Mouse (Mus musculus) hindbrain, embryonic 12.5 days (tissue): ENCODE results near the gene Cop1. TPM values are rescaled to one million over a fixed set of nuclear protein-coding genes. Genes with fewer than 3 reads are reported as not detected.
"Not testable (repeated sequence)": the region's sequence is repeated elsewhere in the genome, so short reads cannot be mapped to it uniquely, and the experiment has no call there.

ENCODE experiments used
- ATAC-seq: fragments of 200-750 bp; cut with Nextera tagmentation; 2 replicates; pipeline ENCODE4 v1.8.0; 2017; ENCODE audit warnings: moderate TSS enrichment; ENCODE audit not compliant: low FRiP score
- H3K27ac ChIP-seq: fragments of 300-500 bp; sonication (generic); 2 replicates; pipeline ENCODE4 v1.5.1; 2016; ENCODE audit warnings: mild to moderate bottlenecking
- H3K27me3 ChIP-seq: fragments of 300-500 bp; sonication (generic); 2 replicates; pipeline ENCODE4 v1.6.1; 2016; ENCODE audit warnings: mild to moderate bottlenecking
- H3K36me3 ChIP-seq: fragments of 300-500 bp; sonication (generic); 2 replicates; pipeline ENCODE4 v1.6.1; 2016; ENCODE audit warnings: mild to moderate bottlenecking
- H3K4me1 ChIP-seq: fragments of 300-500 bp; sonication (generic); 2 replicates; pipeline ENCODE4 v1.6.1; 2016
- H3K4me2 ChIP-seq: fragments of 300-500 bp; sonication (generic); replicated peaks from 2 replicates; pipeline ENCODE4 v1.6.1; 2016; ENCODE audit warnings: mild to moderate bottlenecking
- H3K4me3 ChIP-seq: fragments of 300-500 bp; sonication (generic); 2 replicates; pipeline ENCODE4 v1.5.1; 2016; ENCODE audit warnings: mild to moderate bottlenecking
- H3K9ac ChIP-seq: fragments of 300-500 bp; sonication (generic); 2 replicates; pipeline ENCODE4 v1.6.1; 2016; ENCODE audit warnings: mild to moderate bottlenecking, moderate library complexity
- H3K9me3 ChIP-seq: fragments of 300-500 bp; sonication (generic); replicated peaks from 2 replicates; pipeline ENCODE4 v1.6.1; 2016; ENCODE audit warnings: mild to moderate bottlenecking
- WGBS: fragments of 180-500 bp; shearing (Covaris S2); methylation state at CpG from one replicate; pipeline ENCODE4 v1.1.7; 2016; 5-methylcytosine and 5-hydroxymethylcytosine counted together
- polyA plus RNA-seq: library from polyadenylated mRNA; unstranded; fragments of >200 nt; fragmentation: Nextera tagmentation; extraction: Ambion mirVana; gene quantifications from 2 replicates; pipeline ENCODE4 v1.2.1, GENCODE M21; 2016

Gene Cop1
- 143 and 151 TPM in 2 replicates for polyA plus RNA-seq

- not testable (repeated sequence) for H3K9me3 ChIP-seq, H3K36me3 ChIP-seq, H3K27me3 ChIP-seq
- Histone ChIP-seq H3K4me2 (peak within 1 kb of the TSS; percentile 67), H3K4me1 (peaks cover 22% of the 10 kb centered on the region), H3K9ac (peak within 1 kb of the TSS; percentile 78), H3K27ac (peak within 1 kb of the TSS; percentile 94), H3K4me3 (peak within 1 kb of the TSS; percentile 71)
- peak; percentile 97 for ATAC-seq
- whole genome bisulfite sequencing, result under 1% methylated on average over 79 of the region's 97 CpGs
Observed at GRCm38 (mm10) chr1:159231781-159232571, at the start of gene Cop1. Gene Cop1 (plus strand): TSS chr1:159232320.

GRCm38 (mm10) chr1:159186741-159187140, 45.4 kb upstream of the Cop1 start:
- no peak for ATAC-seq
- WGBS, result 79% methylated on average over 3 of the region's 3 CpGs
- H3K36me3 ChIP-seq, result no peaks in the 10 kb centered on the region
- no peaks in the 10 kb centered on the region for H3K27me3 ChIP-seq
- H3K9me3 ChIP-seq, result no peaks in the 10 kb centered on the region
- no peak overlapping the region for H3K4me2 ChIP-seq
- H3K9ac ChIP-seq, result no peak overlapping the region
- H3K4me1 ChIP-seq, result no peaks in the 10 kb centered on the region
- no peak overlapping the region for H3K27ac ChIP-seq
- H3K4me3 ChIP-seq, result no peak overlapping the region

DNA sequence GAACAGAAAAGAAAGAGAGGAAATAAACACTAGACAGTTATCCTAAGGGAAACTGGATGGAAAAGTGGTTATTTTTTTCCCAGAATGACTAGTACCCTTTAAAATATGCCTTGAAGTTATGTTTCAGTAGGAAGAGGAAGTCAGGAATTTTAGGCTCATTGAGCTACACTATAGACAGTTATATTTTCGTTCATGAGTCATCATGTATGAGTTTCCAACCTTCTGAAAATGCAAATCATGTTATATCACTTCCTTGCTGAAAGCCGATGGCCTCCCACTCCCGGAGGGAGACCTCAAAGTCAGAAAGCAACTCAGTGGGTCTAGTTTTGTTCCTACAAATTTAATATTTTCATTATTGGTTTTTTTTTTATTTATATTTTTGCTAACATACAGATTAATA, 33.5 kb upstream of the Cop1 start:
- 87% methylated on average over 3 of the region's 3 CpGs for WGBS
- H3K9me3 ChIP-seq, result no peaks in the 10 kb centered on the region
- no peak overlapping the region for H3K4me2 ChIP-seq
- H3K9ac ChIP-seq, result no peak overlapping the region
- no peak overlapping the region for H3K27ac ChIP-seq
- H3K4me1 ChIP-seq, result no peaks in the 10 kb centered on the region
- H3K27me3 ChIP-seq, result no peaks in the 10 kb centered on the region
- H3K4me3 ChIP-seq, result no peak overlapping the region
- H3K36me3 ChIP-seq, result no peaks in the 10 kb centered on the region
- no peak for ATAC-seq

- H3K4me1 ChIP-seq, result no peaks in the 10 kb centered on the region
- no peak overlapping the region for H3K4me3 ChIP-seq
- no peaks in the 10 kb centered on the region for H3K27me3 ChIP-seq
- no peak for ATAC-seq
- no peak overlapping the region for H3K9ac ChIP-seq
- no peak overlapping the region for H3K27ac ChIP-seq
- H3K4me2 ChIP-seq, result no peak overlapping the region
- no peaks in the 10 kb centered on the region for H3K9me3 ChIP-seq
- no peaks in the 10 kb centered on the region for H3K36me3 ChIP-seq
- 92% methylated on average over 3 of the region's 3 CpGs for WGBS
Observed at GRCm38 (mm10) chr1:159199606-159200005, 32.5 kb upstream of the Cop1 start.

- no peak for ATAC-seq
- Histone ChIP-seq H3K36me3 (no peaks in the 10 kb centered on the region), H3K9me3 (no peaks in the 10 kb centered on the region), H3K9ac (no peak overlapping the region), H3K4me2 (no peak overlapping the region), H3K27ac (no peak overlapping the region), H3K4me1 (no peaks in the 10 kb centered on the region), H3K27me3 (no peaks in the 10 kb centered on the region), H3K4me3 (no peak overlapping the region)
Observed at GRCm38 (mm10) chr1:159201220-159201619, 30.9 kb upstream of the Cop1 start.

GRCm38 (mm10) chr1:159211711-159212110, 20.4 kb upstream of the Cop1 start:
- no peak for ATAC-seq
- Histone ChIP-seq H3K4me1 (no peaks in the 10 kb centered on the region), H3K9me3 (no peaks in the 10 kb centered on the region), H3K36me3 (no peaks in the 10 kb centered on the region), H3K27me3 (no peaks in the 10 kb centered on the region), H3K4me3 (no peak overlapping the region), H3K9ac (no peak overlapping the region), H3K27ac (no peak overlapping the region), H3K4me2 (no peak overlapping the region)
- 88% methylated on average over 4 of the region's 4 CpGs for WGBS

- no peak for ATAC-seq
- Histone ChIP-seq H3K4me3 (no peak overlapping the region), H3K27me3 (no peaks in the 10 kb centered on the region), H3K27ac (no peak overlapping the region), H3K4me1 (no peaks in the 10 kb centered on the region), H3K9me3 (no peaks in the 10 kb centered on the region), H3K9ac (no peak overlapping the region), H3K36me3 (no peaks in the 10 kb centered on the region), H3K4me2 (no peak overlapping the region)
- 93% methylated on average over 4 of the region's 4 CpGs for WGBS
Observed at GRCm38 (mm10) chr1:159217437-159217836, 14.7 kb upstream of the Cop1 start.

- Histone ChIP-seq H3K36me3 (no peaks in the 10 kb centered on the region), H3K27me3 (no peaks in the 10 kb centered on the region), H3K4me1 (no peaks in the 10 kb centered on the region), H3K9me3 (no peaks in the 10 kb centered on the region), H3K4me3 (no peak overlapping the region), H3K27ac (no peak overlapping the region), H3K4me2 (no peak overlapping the region), H3K9ac (no peak overlapping the region)
- WGBS, result 83% methylated on average over 2 of the region's 2 CpGs
- ATAC-seq, result no peak
Observed at GRCm38 (mm10) chr1:159222046-159222445, 10.1 kb upstream of the Cop1 start.

DNA sequence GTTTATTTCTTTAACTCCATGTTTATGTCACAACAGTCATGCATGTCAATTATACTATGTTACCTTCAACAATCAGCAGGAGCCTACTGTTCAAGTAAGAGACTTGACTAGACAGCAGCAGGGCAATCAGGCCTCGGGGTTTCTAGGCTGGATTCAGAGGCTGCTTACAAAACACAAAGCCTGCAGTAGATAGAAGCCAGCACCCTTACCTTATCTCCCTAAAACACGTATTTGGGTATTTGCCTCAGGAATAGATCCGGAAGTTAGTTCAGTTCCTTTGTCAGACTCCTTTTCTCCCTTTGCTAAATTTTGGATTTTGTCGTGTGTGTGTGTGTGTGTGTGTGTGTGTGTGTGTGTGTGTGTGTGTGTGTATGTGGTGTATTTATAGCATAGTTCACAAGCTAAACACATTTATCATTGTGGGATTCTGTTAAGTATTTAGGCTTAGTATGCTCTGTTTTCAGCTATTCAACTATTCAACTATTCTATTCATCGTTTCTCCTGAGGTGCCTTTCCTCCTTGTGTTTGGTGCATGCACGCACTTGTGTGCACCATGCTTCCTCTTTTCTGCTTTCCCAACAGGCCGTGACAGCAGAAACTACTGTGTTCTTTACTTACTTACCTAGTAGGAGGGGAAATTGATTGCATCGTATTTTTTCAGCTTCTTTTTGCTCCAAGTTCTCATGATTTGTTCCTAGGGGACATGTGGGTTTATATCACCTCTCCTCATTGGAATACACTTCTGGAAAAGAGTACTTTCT, 6.9 kb upstream of the Cop1 start:
- Histone ChIP-seq H3K9me3 (no peaks in the 10 kb centered on the region), H3K36me3 (no peaks in the 10 kb centered on the region), H3K4me2 (no peak overlapping the region), H3K4me1 (no peaks in the 10 kb centered on the region), H3K4me3 (no peak overlapping the region), H3K27me3 (no peaks in the 10 kb centered on the region), H3K27ac (no peak overlapping the region), H3K9ac (no peak overlapping the region)
- WGBS, result 82% methylated on average over 7 of the region's 8 CpGs
- ATAC-seq, result no peak

DNA sequence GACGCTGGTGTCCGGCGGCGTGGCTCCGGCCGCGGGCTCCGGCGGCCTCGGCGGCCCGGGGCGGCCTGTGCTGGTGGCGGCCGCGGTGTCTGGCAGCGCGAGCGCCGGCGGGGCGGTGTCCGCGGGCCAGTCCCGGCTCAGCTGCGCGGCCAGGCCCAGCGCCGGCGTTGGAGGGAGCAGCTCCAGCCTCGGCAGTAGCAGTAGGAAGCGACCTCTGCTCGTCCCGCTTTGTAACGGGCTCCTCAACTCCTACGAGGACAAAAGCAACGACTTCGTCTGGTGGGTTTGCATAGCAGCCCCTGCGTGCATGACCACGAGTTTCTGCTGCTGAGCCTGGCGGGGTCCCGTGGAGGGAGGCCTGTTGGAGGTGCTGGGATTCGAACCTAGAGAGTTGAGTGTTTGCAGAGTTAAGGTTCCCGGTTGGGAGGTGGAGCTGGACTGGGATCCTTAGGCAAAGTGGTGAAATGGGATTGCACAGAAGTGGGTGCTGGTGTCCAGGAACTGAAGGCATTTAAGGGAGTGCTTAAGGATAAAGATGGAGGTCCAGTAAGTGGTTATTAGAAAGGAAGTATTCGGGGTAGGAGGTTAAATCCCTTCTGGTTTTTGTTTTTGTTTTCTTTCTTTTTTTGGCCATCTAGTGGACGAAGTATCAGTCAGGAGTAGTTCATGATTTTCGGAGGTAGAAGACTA, 597 bp downstream of the Cop1 start:
- Histone ChIP-seq H3K4me2 (peak overlapping the region; percentile 67), H3K27ac (peak overlapping the region; percentile 94), H3K4me1 (peaks cover 22% of the 10 kb centered on the region), H3K4me3 (peak overlapping the region; percentile 71), H3K9ac (peak overlapping the region; percentile 78)
- H3K36me3 ChIP-seq, H3K27me3 ChIP-seq, H3K9me3 ChIP-seq: not testable (repeated sequence)
- peak; percentile 76 for ATAC-seq
- under 1% methylated on average over 17 of the region's 47 CpGs for WGBS

DNA sequence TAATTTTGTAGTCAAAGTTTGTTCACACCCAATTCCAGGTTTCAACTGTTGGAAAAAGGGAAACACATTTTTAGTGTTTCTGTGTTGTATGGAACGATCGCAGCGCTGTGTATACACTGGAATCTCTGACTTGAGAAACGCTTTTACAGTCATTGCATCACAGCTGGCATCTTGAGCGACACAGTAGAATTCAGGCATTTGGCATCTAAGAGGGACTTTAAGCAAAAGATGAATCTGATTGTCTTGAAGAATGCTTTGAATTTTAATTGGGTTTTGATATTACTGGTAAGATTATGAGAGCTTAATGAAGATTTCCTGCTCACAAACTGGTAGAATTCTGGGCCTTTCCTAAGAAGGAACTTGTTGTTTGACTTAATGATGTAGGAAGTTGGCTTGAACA, 1.3 kb downstream of the Cop1 start:
- Histone ChIP-seq H3K4me3 (peak overlapping the region; percentile 71), H3K4me2 (peak overlapping the region; percentile 67), H3K27ac (no peak overlapping the region)

DNA sequence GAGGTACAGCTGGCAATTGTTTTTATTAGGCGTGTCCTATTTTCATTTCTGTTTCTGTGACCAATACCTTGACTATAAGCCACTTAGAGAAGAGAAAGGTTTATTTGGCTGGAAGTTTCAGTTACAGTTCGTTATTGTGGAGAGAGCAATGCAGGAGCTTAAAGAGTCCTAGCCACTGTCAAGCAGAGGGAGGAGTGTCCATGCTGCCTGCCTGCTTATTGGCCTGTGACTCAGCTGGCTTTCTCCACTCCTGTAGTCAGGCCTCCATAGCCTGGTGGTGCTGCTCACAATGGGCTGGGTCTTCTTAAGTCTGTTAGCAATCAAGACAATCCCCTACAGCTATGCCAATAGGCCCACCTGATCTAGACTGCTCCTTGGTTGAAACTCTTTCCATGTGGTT, 2.4 kb downstream of the Cop1 start:
- H3K9ac ChIP-seq, result no peak overlapping the region
- no peak overlapping the region for H3K4me3 ChIP-seq
- H3K4me2 ChIP-seq, result peak overlapping the region; percentile 67

More for the DNA sequence above, 1.3 kb downstream of the Cop1 start:
- Histone ChIP-seq H3K36me3 (no peaks in the 10 kb centered on the region), H3K27me3 (no peaks in the 10 kb centered on the region), H3K9ac (peak overlapping the region; percentile 78), H3K9me3 (no peaks in the 10 kb centered on the region), H3K4me1 (peaks cover 22% of the 10 kb centered on the region)
- 49% methylated on average over 5 of the region's 5 CpGs for WGBS
- ATAC-seq, result no peak

More for the DNA sequence above, 2.4 kb downstream of the Cop1 start:
- Histone ChIP-seq H3K9me3 (no peaks in the 10 kb centered on the region), H3K27me3 (no peaks in the 10 kb centered on the region), H3K4me1 (peaks cover 22% of the 10 kb centered on the region), H3K36me3 (no peaks in the 10 kb centered on the region), H3K27ac (no peak overlapping the region)
- 83% methylated on average over 2 of the region's 2 CpGs for WGBS
- ATAC-seq, result no peak
